ENCODE assay signal across 20 mouse cellular contexts in the genomic region with DNA sequence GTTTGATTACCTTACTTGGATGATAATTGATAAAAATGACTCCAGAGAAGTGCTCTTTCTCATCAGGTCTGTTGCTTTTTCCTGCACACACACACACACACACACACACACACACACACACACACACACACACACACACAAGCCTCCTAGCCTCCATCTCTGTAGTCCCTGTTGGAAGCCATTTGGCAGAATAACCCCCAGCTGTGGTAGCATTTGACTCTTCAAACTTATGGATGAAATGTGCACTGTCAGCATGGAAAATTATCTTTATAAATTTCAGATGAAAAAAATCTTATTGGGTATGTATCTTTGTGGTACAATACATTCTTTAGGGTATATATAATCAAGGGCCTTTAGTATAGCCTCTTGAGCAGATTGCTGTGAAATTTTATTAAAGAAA.
DNase-seq lines count a peak whose midpoint lies in the region; ATAC-seq and TF ChIP-seq lines count a peak whose summit lies in the region.
"Had no signal": no experiment of that assay in that cellular context is flagged by ENCODE, and none has a peak within 500 bp of the region (broad histone marks: within the 10 kb centered on the region; RNA-seq: fewer than 3 reads in every experiment).

No protein-coding gene starts in this region.

- H3K4me2 ChIP-seq in hindbrain, embryonic 14.5 days (replicated peaks) = peak overlapping the region; percentile 38
- 0 out of 2 replicates have a peak overlapping the region, but pooled peaks have one; percentile 21 for H3K4me2 ChIP-seq in forebrain, postnatal 0 days (ENCODE audit: low read depth)
- peak overlapping the region; percentile 27 for H3K4me2 ChIP-seq in midbrain, embryonic 14.5 days (ENCODE audit: low read length)
- H3K4me2 ChIP-seq: embryonic facial prominence, embryonic 15.5 days; limb, embryonic 12.5 days; liver, embryonic 13.5 days; lung, embryonic 15.5 days had no signal

- H3K27ac ChIP-seq in hindbrain, embryonic 14.5 days = 0 out of 2 replicates have a peak overlapping the region, but pooled peaks have one; percentile 88
- H3K27ac ChIP-seq in hindbrain, embryonic 10.5 days = no peak overlapping the region
- no peak overlapping the region for H3K27ac ChIP-seq in forebrain, postnatal 0 days (ENCODE audit: low read depth, low read length)
- H3K27ac ChIP-seq in midbrain, embryonic 14.5 days (replicated peaks; ENCODE audit: low read depth, low read length) = peak overlapping the region; percentile 73
- H3K27ac ChIP-seq: embryonic facial prominence, embryonic 15.5 days; heart, embryonic 10.5 days; limb, embryonic 12.5 days; liver, embryonic 13.5 days; lung, embryonic 15.5 days; macrophage had no signal

- no peak for TF ChIP-seq POLR2A in brain, embryonic 14.5 days (IDR thresholded peaks at IDR 0.05; ENCODE audit: borderline replicate concordance, extremely low read depth, insufficient read depth, insufficient read length, poor library complexity, severe bottlenecking)

- peaks cover 10% of the 10 kb centered on the region; the same call in 1 of the 2 replicates for H3K4me1 ChIP-seq in hindbrain, embryonic 14.5 days (replicated peaks; ENCODE audit: control insufficient read depth, insufficient read depth, low read length)
- H3K4me1 ChIP-seq in hindbrain, embryonic 10.5 days (replicated peaks) = peaks cover 11% of the 10 kb centered on the region
- H3K4me1 ChIP-seq in forebrain, postnatal 0 days (ENCODE audit: insufficient read depth) = no peaks in the 10 kb centered on the region
- H3K4me1 ChIP-seq in midbrain, embryonic 14.5 days (ENCODE audit: control insufficient read depth, insufficient read depth, low read length) = no peaks in the 10 kb centered on the region
- H3K4me1 ChIP-seq: embryonic facial prominence, embryonic 15.5 days; heart, embryonic 10.5 days; liver, embryonic 13.5 days; lung, embryonic 15.5 days had no signal

- 0 out of 2 replicates have a peak overlapping the region, but pooled peaks have one; percentile 14 for H3K9ac ChIP-seq in hindbrain, embryonic 14.5 days
- no peak overlapping the region for H3K9ac ChIP-seq in forebrain, postnatal 0 days
- H3K9ac ChIP-seq in midbrain, embryonic 14.5 days (replicated peaks; ENCODE audit: low read length) = peak overlapping the region; percentile 39; the same call in 1 of the 2 replicates
- H3K9ac ChIP-seq: embryonic facial prominence, embryonic 15.5 days; limb, embryonic 12.5 days; liver, embryonic 13.5 days; lung, embryonic 15.5 days had no signal

- TF ChIP-seq CTCF in brain, embryonic 14.5 days (IDR thresholded peaks at IDR 0.05; ENCODE audit: borderline replicate concordance, extremely low read depth, insufficient read depth, insufficient read length) = no peak
- TF ChIP-seq CTCF in forebrain, postnatal 0 days (IDR thresholded peaks at IDR 0.05; ENCODE audit: low read depth) = no peak

- no peak for DNase-seq in hindbrain, embryonic 14.5 days (ENCODE audit: low spot score)
- no peak for DNase-seq in hindbrain, embryonic 10.5 days (ENCODE audit: low spot score)
- peak; percentile 65 for DNase-seq in brain, embryonic 14.5 days (ENCODE audit: low read depth)
- no peak for DNase-seq in forebrain, postnatal 0 days
- peak; percentile 66 for DNase-seq in midbrain, embryonic 14.5 days
- no peak for DNase-seq in adipocyte (ENCODE audit: low spot score)
- no peak for DNase-seq in right cerebral cortex, postnatal 14 days
- DNase-seq: adrenal gland, postnatal 10 days; B cell, adult 2 months; cerebellum, adult 11 months; cerebellum, postnatal 36 days; kidney, adult 18-20 months; kidney, postnatal 10 days; liver, embryonic 13.5 days; right cerebral cortex, adult 18-20 months had no signal

- no peak for ATAC-seq in hindbrain, embryonic 14.5 days (ENCODE audit: low FRiP score)
- ATAC-seq in forebrain, postnatal 0 days = no peak
- ATAC-seq in midbrain, embryonic 14.5 days (ENCODE audit: low FRiP score, low TSS enrichment) = no peak

- no peaks in the 10 kb centered on the region for H3K36me3 ChIP-seq in hindbrain, embryonic 14.5 days (replicated peaks; ENCODE audit: control insufficient read depth, insufficient read depth)
- no peaks in the 10 kb centered on the region for H3K36me3 ChIP-seq in hindbrain, embryonic 10.5 days
- H3K36me3 ChIP-seq in forebrain, postnatal 0 days (ENCODE audit: insufficient read depth) = no peaks in the 10 kb centered on the region
- no peaks in the 10 kb centered on the region for H3K36me3 ChIP-seq in midbrain, embryonic 14.5 days (ENCODE audit: control insufficient read depth, insufficient read depth, low read length)
- H3K36me3 ChIP-seq: embryonic facial prominence, embryonic 15.5 days; heart, embryonic 10.5 days; limb, embryonic 12.5 days; liver, embryonic 13.5 days; lung, embryonic 15.5 days had no signal

- peak overlapping the region; percentile 22 for H3K4me3 ChIP-seq in hindbrain, embryonic 14.5 days (replicated peaks; ENCODE audit: low read length)
- no peak overlapping the region for H3K4me3 ChIP-seq in hindbrain, embryonic 10.5 days
- peak overlapping the region; percentile 23 for H3K4me3 ChIP-seq in forebrain, postnatal 0 days (ENCODE audit: low read depth, low read length)
- H3K4me3 ChIP-seq in midbrain, embryonic 14.5 days (replicated peaks; ENCODE audit: low read depth, low read length) = peak overlapping the region; percentile 32
- H3K4me3 ChIP-seq: embryonic facial prominence, embryonic 15.5 days; heart, embryonic 10.5 days; limb, embryonic 12.5 days; liver, embryonic 13.5 days; lung, embryonic 15.5 days had no signal

- no peaks in the 10 kb centered on the region for H3K9me3 ChIP-seq in hindbrain, embryonic 14.5 days (ENCODE audit: control insufficient read depth, low read length)
- H3K9me3 ChIP-seq in hindbrain, embryonic 10.5 days = no peaks in the 10 kb centered on the region
- H3K9me3 ChIP-seq in forebrain, postnatal 0 days (ENCODE audit: low read length) = no peaks in the 10 kb centered on the region
- no peaks in the 10 kb centered on the region for H3K9me3 ChIP-seq in midbrain, embryonic 14.5 days (ENCODE audit: control insufficient read depth, low read length)
- H3K9me3 ChIP-seq: embryonic facial prominence, embryonic 15.5 days; heart, embryonic 10.5 days; limb, embryonic 12.5 days; liver, embryonic 13.5 days; lung, embryonic 15.5 days had no signal

- H3K27me3 ChIP-seq in hindbrain, embryonic 14.5 days (ENCODE audit: control insufficient read depth, insufficient read depth, low read length) = no peaks in the 10 kb centered on the region
- H3K27me3 ChIP-seq in hindbrain, embryonic 10.5 days (ENCODE audit: insufficient read depth, poor library complexity, severe bottlenecking) = no peaks in the 10 kb centered on the region
- H3K27me3 ChIP-seq in forebrain, postnatal 0 days (ENCODE audit: insufficient read depth, low read length) = no peaks in the 10 kb centered on the region
- no peaks in the 10 kb centered on the region for H3K27me3 ChIP-seq in midbrain, embryonic 14.5 days (ENCODE audit: control insufficient read depth, insufficient read depth, low read length)
- H3K27me3 ChIP-seq: embryonic facial prominence, embryonic 15.5 days; limb, embryonic 12.5 days; liver, embryonic 13.5 days; lung, embryonic 15.5 days had no signal

Comparison
In these comparisons a context has a peak if more than half of its experiments do, and no peak if none do; other contexts are left out.
1. H3K27ac ChIP-seq: peak in hindbrain, embryonic 14.5 days (single experiment) and midbrain, embryonic 14.5 days (single experiment); none in hindbrain, embryonic 10.5 days (single experiment) and forebrain, postnatal 0 days (single experiment).
2. DNase-seq: peak in brain, embryonic 14.5 days (single experiment) and midbrain, embryonic 14.5 days (single experiment); none in hindbrain, embryonic 14.5 days (single experiment), hindbrain, embryonic 10.5 days (single experiment), forebrain, postnatal 0 days (single experiment), adipocyte (single experiment) and right cerebral cortex, postnatal 14 days (single experiment).
3. Peak in every context shown above with its lines, with median percentiles within 50 percentile points of each other: H3K4me2 ChIP-seq.